Mouse (Mus musculus) hindbrain, embryonic 12.5 days (tissue): ENCODE results near the gene Zfp398. TPM values are rescaled to one million over a fixed set of nuclear protein-coding genes. Genes with fewer than 3 reads are reported as not detected.

Source experiments
- ATAC-seq: fragments of 200-750 bp; cut with Nextera tagmentation; 2 replicates; pipeline ENCODE4 v1.8.0; 2017; ENCODE audit warnings: moderate TSS enrichment; ENCODE audit not compliant: low FRiP score
- H3K27ac ChIP-seq: fragments of 300-500 bp; sonication (generic); 2 replicates; pipeline ENCODE4 v1.5.1; 2016; ENCODE audit warnings: mild to moderate bottlenecking
- H3K27me3 ChIP-seq: fragments of 300-500 bp; sonication (generic); 2 replicates; pipeline ENCODE4 v1.6.1; 2016; ENCODE audit warnings: mild to moderate bottlenecking
- H3K36me3 ChIP-seq: fragments of 300-500 bp; sonication (generic); 2 replicates; pipeline ENCODE4 v1.6.1; 2016; ENCODE audit warnings: mild to moderate bottlenecking
- H3K4me1 ChIP-seq: fragments of 300-500 bp; sonication (generic); 2 replicates; pipeline ENCODE4 v1.6.1; 2016
- H3K4me2 ChIP-seq: fragments of 300-500 bp; sonication (generic); replicated peaks from 2 replicates; pipeline ENCODE4 v1.6.1; 2016; ENCODE audit warnings: mild to moderate bottlenecking
- H3K4me3 ChIP-seq: fragments of 300-500 bp; sonication (generic); 2 replicates; pipeline ENCODE4 v1.5.1; 2016; ENCODE audit warnings: mild to moderate bottlenecking
- H3K9ac ChIP-seq: fragments of 300-500 bp; sonication (generic); 2 replicates; pipeline ENCODE4 v1.6.1; 2016; ENCODE audit warnings: mild to moderate bottlenecking, moderate library complexity
- H3K9me3 ChIP-seq: fragments of 300-500 bp; sonication (generic); replicated peaks from 2 replicates; pipeline ENCODE4 v1.6.1; 2016; ENCODE audit warnings: mild to moderate bottlenecking
- WGBS: fragments of 180-500 bp; shearing (Covaris S2); methylation state at CpG from one replicate; pipeline ENCODE4 v1.1.7; 2016; 5-methylcytosine and 5-hydroxymethylcytosine counted together
- polyA plus RNA-seq: library from polyadenylated mRNA; unstranded; fragments of >200 nt; fragmentation: Nextera tagmentation; extraction: Ambion mirVana; gene quantifications from 2 replicates; pipeline ENCODE4 v1.2.1, GENCODE M21; 2016

Gene Zfp398
- polyA plus RNA-seq, 1 experiment from 2014 or later = 15.1 TPM

- Histone ChIP-seq H3K4me3 (peak overlapping the region; percentile 94), H3K27me3 (no peaks in the 10 kb centered on the region), H3K9ac (peak overlapping the region; percentile 98), H3K4me1 (peaks cover 15% of the 10 kb centered on the region), H3K27ac (peak overlapping the region; percentile 99), H3K4me2 (peak overlapping the region; percentile 88), H3K9me3 (no peaks in the 10 kb centered on the region), H3K36me3 (peaks cover 28% of the 10 kb centered on the region)
- WGBS = under 1% methylated on average over 67 of the region's 71 CpGs
- peak; percentile 98 for ATAC-seq
Observed at GRCm38 (mm10) chr6:47877461-47878132, 42.1 kb downstream of the Zfp398 start.

- peak overlapping the region; percentile 98 for H3K9ac ChIP-seq
- peaks cover 15% of the 10 kb centered on the region for H3K4me1 ChIP-seq
- peak overlapping the region; percentile 99 for H3K27ac ChIP-seq
- H3K36me3 ChIP-seq = peaks cover 33% of the 10 kb centered on the region
- H3K4me3 ChIP-seq = peak overlapping the region; percentile 94
- no peaks in the 10 kb centered on the region for H3K27me3 ChIP-seq
- 2% methylated on average over 11 of the region's 11 CpGs for WGBS
- ATAC-seq = no peak
- no peaks in the 10 kb centered on the region for H3K9me3 ChIP-seq
- peak overlapping the region; percentile 88 for H3K4me2 ChIP-seq
Observed at GRCm38 (mm10) chr6:47878133-47878514, 42.7 kb downstream of the Zfp398 start.

DNA sequence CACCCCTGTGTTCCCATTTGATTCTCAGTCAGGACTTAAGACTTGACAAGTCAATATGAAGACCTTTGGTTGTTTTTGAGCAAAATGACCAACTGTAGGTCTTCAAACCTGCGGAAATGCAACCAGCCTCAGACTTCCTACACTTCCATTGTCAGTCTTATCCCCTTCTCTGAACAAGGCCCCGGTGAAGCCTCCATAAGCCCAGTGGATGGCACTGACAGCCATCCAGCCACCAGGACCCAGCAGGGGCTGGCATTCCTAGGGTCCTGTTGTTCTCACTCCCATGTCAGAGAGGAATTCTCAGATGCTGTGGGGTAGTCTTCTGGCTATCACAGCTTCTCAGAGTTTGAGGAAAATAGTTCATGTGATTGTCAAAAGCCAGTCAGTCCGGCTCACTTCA is 43.1 kb downstream of the Zfp398 start:
- Histone ChIP-seq H3K9ac (peak overlapping the region; percentile 98), H3K9me3 (no peaks in the 10 kb centered on the region), H3K4me1 (peaks cover 15% of the 10 kb centered on the region), H3K27me3 (no peaks in the 10 kb centered on the region), H3K27ac (peak overlapping the region; percentile 99), H3K4me2 (peak overlapping the region; percentile 88), H3K4me3 (peak overlapping the region; percentile 94), H3K36me3 (peaks cover 38% of the 10 kb centered on the region)
- 44% methylated on average over 3 of the region's 3 CpGs for WGBS
- no peak for ATAC-seq

DNA sequence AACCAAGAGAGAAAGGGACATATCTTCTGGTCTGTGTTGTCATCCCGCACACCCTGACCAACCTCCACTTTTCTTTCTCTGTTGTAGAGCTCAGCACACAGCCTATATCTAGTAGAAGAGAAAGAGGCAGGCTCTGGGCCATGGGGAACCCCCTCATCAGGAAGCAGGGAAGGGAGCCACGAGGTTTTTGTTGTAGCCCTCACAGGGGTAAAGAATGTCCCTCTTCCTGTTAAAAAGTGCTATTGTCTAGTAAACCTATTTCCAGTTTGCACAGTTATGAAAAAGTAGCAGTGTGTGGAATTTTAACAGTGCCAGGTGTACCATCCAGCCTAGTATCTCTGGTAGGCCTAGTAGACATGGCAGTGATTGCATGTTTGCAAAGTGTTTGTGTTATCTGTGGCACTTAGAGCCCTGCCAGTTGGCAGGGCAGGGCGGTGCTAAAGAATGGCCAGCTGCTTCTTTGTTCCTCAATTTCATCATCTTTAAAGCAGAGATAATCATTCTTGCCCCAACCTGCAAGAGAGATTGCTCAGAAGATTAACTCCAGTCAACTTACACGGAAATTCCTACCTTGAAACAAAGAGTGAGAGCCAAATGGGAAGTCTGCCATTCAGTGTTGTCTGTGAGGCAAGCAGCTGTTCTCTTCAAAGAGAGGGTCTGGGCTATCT is 43.7 kb downstream of the Zfp398 start:
- no peak for ATAC-seq
- no peak overlapping the region; the same call in 1 of the 2 replicates for H3K27ac ChIP-seq
- 74% methylated on average over 4 of the region's 4 CpGs for WGBS
- peaks cover 15% of the 10 kb centered on the region for H3K4me1 ChIP-seq
- peaks cover 44% of the 10 kb centered on the region for H3K36me3 ChIP-seq
- no peaks in the 10 kb centered on the region for H3K9me3 ChIP-seq
- peak overlapping the region; percentile 98 for H3K9ac ChIP-seq
- peak overlapping the region; percentile 94 for H3K4me3 ChIP-seq
- no peaks in the 10 kb centered on the region for H3K27me3 ChIP-seq
- peak overlapping the region; percentile 88 for H3K4me2 ChIP-seq

GRCm38 (mm10) chr6:47880166-47880565 is 44.7 kb downstream of the Zfp398 start:
- H3K27ac ChIP-seq = no peak overlapping the region
- ATAC-seq = no peak
- H3K27me3 ChIP-seq = no peaks in the 10 kb centered on the region
- H3K9ac ChIP-seq = no peak overlapping the region
- no peaks in the 10 kb centered on the region for H3K9me3 ChIP-seq
- peaks cover 15% of the 10 kb centered on the region for H3K4me1 ChIP-seq
- H3K36me3 ChIP-seq = peaks cover 52% of the 10 kb centered on the region
- WGBS = 95% methylated on average over 10 of the region's 10 CpGs
- H3K4me3 ChIP-seq = no peak overlapping the region
- H3K4me2 ChIP-seq = no peak overlapping the region

GRCm38 (mm10) chr6:47888812-47889383 is 53.4 kb downstream of the Zfp398 start:
- H3K4me2 ChIP-seq = no peak overlapping the region
- WGBS = 93% methylated on average over 8 of the region's 8 CpGs
- H3K9me3 ChIP-seq = no peaks in the 10 kb centered on the region
- no peak overlapping the region for H3K4me3 ChIP-seq
- H3K4me1 ChIP-seq = no peaks in the 10 kb centered on the region
- H3K36me3 ChIP-seq = peaks cover 73% of the 10 kb centered on the region
- no peaks in the 10 kb centered on the region for H3K27me3 ChIP-seq
- H3K27ac ChIP-seq = no peak overlapping the region
- ATAC-seq = no peak
- no peak overlapping the region for H3K9ac ChIP-seq

- ATAC-seq = no peak
- Histone ChIP-seq H3K4me2 (no peak overlapping the region), H3K4me1 (no peaks in the 10 kb centered on the region), H3K9ac (no peak overlapping the region), H3K27me3 (peaks cover 21% of the 10 kb centered on the region), H3K9me3 (no peaks in the 10 kb centered on the region), H3K4me3 (no peak overlapping the region), H3K36me3 (peaks cover 67% of the 10 kb centered on the region), H3K27ac (no peak overlapping the region)
- WGBS = 95% methylated on average over 6 of the region's 6 CpGs
Observed at GRCm38 (mm10) chr6:47899416-47899815, 64.0 kb downstream of the Zfp398 start.

GRCm38 (mm10) chr6:47903587-47903986 is 68.1 kb downstream of the Zfp398 start:
- no peak overlapping the region for H3K27ac ChIP-seq
- H3K4me3 ChIP-seq = no peak overlapping the region
- H3K27me3 ChIP-seq = peaks cover 21% of the 10 kb centered on the region
- 86% methylated on average over 4 of the region's 4 CpGs for WGBS
- H3K9me3 ChIP-seq = no peaks in the 10 kb centered on the region
- H3K4me2 ChIP-seq = no peak overlapping the region
- no peaks in the 10 kb centered on the region for H3K4me1 ChIP-seq
- ATAC-seq = no peak
- peaks cover 88% of the 10 kb centered on the region for H3K36me3 ChIP-seq
- no peak overlapping the region for H3K9ac ChIP-seq

GRCm38 (mm10) chr6:47904361-47904760 is 68.9 kb downstream of the Zfp398 start:
- no peak overlapping the region for H3K4me2 ChIP-seq
- 36% methylated on average over 19 of the region's 19 CpGs for WGBS
- H3K9ac ChIP-seq = no peak overlapping the region
- H3K36me3 ChIP-seq = peaks cover 83% of the 10 kb centered on the region
- H3K4me3 ChIP-seq = no peak overlapping the region
- no peak for ATAC-seq
- no peaks in the 10 kb centered on the region for H3K9me3 ChIP-seq
- no peak overlapping the region for H3K27ac ChIP-seq
- peaks cover 21% of the 10 kb centered on the region for H3K27me3 ChIP-seq
- H3K4me1 ChIP-seq = no peaks in the 10 kb centered on the region

GRCm38 (mm10) chr6:47904917-47905695 is 69.6 kb downstream of the Zfp398 start:
- no peak overlapping the region for H3K9ac ChIP-seq
- no peak overlapping the region for H3K4me3 ChIP-seq
- no peak overlapping the region for H3K27ac ChIP-seq
- H3K9me3 ChIP-seq = no peaks in the 10 kb centered on the region
- 0 out of 2 replicates have a peak, but pooled peaks have one; percentile 22 for ATAC-seq
- H3K27me3 ChIP-seq = peaks cover 21% of the 10 kb centered on the region
- no peaks in the 10 kb centered on the region for H3K4me1 ChIP-seq
- H3K4me2 ChIP-seq = no peak overlapping the region
- peaks cover 75% of the 10 kb centered on the region for H3K36me3 ChIP-seq
- WGBS = 56% methylated on average over 44 of the region's 44 CpGs

- Histone ChIP-seq H3K27ac (no peak overlapping the region), H3K4me1 (no peaks in the 10 kb centered on the region), H3K36me3 (peaks cover 63% of the 10 kb centered on the region), H3K4me2 (no peak overlapping the region), H3K9ac (no peak overlapping the region), H3K9me3 (no peaks in the 10 kb centered on the region), H3K4me3 (no peak overlapping the region), H3K27me3 (peaks cover 21% of the 10 kb centered on the region)
- ATAC-seq = no peak
- 94% methylated on average over 5 of the region's 5 CpGs for WGBS
Observed at GRCm38 (mm10) chr6:47906326-47906725, 70.9 kb downstream of the Zfp398 start.

DNA sequence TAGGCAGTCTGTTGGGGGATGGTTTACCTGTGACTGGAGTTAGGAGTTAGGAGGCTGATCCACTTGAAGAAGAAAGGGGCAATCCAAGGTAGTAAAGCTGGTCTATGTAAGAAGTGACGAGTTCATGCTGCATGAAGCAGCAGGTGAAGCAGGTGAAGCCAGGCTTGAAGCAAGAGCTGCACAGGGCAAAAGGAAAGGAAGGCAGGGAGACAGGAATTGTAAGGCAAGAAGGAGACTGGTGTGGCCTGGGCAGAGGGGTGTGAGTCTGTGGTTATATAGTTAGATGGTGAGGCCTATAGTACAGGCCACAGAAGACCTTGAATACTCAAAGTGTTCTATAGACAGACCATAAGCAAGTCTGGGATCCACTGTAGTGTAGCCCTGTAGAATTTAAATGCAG is 73.5 kb downstream of the Zfp398 start:
- ATAC-seq = no peak
- Histone ChIP-seq H3K27ac (no peak overlapping the region), H3K36me3 (peaks cover 40% of the 10 kb centered on the region), H3K9ac (no peak overlapping the region), H3K4me3 (no peak overlapping the region), H3K4me1 (no peaks in the 10 kb centered on the region), H3K9me3 (no peaks in the 10 kb centered on the region), H3K27me3 (peaks cover 2% of the 10 kb centered on the region), H3K4me2 (no peak overlapping the region)
- 90% methylated on average over 1 of the region's 1 CpGs for WGBS
